Mouse (Mus musculus) spleen, postnatal 10 days (tissue): ENCODE measurements around the gene Pabpc4.

Source experiments
- DNase-seq, 2 experiments: peaks; one replicate each; pipeline ENCODE4 v3.0.0; 2021 to 2022; ENCODE audit warnings: low spot score in 2 of 2

Gene Pabpc4

DNA sequence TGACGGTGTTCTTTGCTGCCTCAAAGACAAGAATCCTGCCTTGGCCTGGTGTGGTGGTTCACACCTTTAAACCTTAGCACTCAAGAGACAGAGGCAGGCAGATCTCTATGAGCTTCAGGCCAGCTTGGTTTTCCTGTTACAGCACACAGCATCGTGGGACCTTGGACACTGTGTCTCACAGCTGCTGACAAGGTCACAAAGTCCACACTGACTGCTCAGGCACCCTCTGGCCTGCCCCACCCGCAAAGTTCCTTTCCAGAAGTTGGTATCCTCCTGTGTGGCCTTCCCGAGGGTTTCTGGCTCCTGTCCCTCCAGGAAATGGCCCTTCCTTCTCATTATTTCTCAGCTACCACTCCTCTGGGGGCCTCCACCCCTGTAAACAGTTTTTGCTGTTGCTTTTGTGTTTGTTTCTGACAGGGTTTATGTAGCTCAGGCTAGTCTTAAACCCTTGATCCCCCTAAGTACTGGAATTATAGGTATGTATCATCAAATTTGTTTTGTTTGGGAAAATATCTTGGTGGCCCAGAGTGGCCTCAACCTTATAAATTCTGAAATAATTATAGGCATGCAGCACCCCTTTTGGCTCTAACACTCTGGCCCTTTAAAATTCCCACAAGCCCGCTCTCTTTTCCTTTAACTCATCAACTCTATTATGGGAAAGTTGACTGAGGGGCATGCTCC, at the start of gene Pabpc4:
TSS of gene Pabpc4 (plus strand) at position 631 of the 681 bp plus-strand sequence.
- no peak for DNase-seq

GRCm38 (mm10) chr4:123213975-123214374, 48.2 kb upstream of the Pabpc4 start:
- DNase-seq: no peak

GRCm38 (mm10) chr4:123215367-123215766, 46.8 kb upstream of the Pabpc4 start:
- DNase-seq: no peak

DNA sequence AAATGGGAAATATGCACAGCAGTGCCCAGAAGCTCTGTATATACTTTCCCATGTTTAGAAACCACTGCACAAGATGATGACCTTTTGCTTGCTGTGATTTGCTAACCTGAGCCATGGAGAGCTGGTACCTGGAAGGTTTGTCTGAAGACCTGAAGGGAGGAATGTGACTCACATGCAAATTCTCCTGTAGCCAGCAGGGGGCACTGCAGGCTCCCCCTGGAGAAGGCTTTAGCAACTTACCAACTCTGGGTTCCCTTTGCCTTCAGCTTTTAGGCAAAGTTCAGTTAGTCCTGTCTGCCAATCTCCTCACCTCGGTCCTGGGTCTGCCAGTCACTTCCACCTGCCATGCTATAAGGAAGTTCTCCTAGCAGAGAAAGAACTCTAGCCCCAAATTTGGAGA, 45.4 kb upstream of the Pabpc4 start:
- peak; percentile 38 to 67 for DNase-seq

DNA sequence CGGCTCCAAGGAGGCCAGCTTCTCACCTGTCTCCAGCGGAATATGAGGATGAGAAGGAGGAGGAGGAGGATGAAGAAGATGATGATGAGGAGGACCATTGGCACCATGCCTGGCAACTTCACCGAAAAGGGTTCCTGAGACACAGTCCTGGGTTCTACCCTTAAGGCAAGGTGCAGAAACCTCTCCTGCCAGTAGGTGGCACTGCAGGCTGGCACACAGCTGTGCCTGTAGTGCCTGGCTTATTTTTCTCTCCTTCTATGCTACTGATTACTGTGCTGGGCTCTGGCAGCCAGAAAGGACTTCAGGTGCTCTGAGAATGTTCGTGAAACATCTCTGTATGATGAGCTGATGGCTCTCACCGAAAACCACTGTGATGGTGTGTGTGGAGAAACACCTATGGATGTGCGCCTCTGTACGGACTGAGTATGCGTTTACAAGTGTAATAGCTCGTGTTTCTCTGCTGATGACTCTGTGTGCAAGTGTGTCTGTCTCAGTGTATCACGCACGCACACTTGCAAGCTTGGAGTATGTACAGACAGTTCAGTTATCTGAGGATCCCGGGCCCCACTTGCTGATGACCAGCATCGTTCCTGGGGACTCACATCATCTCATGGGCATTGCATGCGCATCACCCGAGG, 42.3 kb upstream of the Pabpc4 start:
- DNase-seq: peak; percentile 55 to 81

DNA sequence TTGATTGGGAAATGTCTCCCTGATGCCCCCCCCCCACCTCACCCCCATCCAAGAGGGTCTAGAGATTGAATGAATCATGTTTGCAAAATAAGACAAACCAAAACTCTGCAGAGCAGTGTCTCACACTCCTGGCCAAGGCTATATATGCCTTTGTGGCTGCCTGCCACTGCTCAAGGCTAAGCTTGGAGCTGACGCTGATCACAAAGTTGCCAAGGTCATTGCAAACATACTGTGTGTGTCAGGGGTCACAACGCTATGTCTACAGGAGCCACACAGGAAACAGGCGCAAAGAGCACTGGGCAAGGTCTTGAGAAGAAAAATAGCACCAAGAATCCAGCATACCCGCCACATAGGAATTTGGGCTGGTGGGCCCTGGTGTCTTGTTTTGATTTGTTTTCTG, 41.5 kb upstream of the Pabpc4 start:
- DNase-seq: no peak

- peak in 1 of 2 experiments; percentile 58 for DNase-seq
Measured at GRCm38 (mm10) chr4:123223309-123223708, 38.8 kb upstream of the Pabpc4 start.

DNA sequence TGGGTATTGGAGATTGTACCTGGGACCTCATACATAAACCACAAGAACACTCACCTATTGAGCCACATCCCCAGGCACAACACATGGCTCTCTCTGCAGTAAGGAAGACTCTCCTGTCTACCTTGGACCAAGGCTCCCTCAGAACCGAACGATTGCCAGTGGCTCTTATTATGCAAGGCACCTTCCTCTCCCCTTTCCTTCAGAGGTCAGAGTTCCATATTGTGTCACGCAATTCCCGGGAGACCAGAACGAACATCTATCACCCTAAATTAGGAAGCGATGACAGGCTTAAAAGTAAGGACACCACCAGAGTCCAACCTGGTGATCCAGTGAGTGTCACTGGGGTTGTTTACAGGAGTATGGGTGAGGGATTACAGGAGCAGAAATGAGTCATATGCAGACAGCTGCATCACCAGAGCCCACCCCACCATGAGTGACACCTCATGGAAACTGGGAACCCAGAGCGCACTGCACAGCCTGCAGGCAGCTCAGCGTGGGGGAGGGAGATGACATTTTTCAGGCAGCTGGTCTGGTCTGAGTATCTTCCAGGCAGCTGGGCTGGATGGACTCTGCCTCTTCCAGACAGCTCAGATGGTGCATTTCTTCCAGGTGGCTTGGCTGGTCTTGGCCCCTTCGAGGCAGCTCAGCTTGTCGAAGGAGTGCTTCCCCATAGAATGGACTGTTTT, 36.3 kb upstream of the Pabpc4 start:
- no peak for DNase-seq

DNA sequence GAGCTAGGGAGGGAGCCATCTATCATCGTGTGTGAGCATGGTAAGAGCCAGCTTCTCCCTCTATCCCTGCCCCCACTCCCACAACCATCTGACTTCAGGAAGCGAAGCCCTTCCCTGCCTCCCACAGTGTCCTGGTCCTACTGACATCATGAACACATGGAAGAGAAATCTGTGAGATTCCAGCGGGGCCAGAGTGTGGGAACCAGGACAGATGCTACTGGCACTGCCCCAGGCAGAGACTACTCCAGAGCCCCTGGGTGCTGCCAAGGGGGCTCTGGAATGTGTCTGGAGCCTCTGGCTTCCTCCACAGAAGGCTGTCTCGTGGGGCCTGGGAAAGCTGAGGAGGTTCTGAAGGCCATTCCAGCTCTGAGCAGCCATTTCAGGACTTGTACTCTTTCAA, 34.4 kb upstream of the Pabpc4 start:
- no peak for DNase-seq

- peak in 1 of 2 experiments; percentile 30 for DNase-seq
Measured at GRCm38 (mm10) chr4:123228270-123228669, 33.9 kb upstream of the Pabpc4 start.

DNA sequence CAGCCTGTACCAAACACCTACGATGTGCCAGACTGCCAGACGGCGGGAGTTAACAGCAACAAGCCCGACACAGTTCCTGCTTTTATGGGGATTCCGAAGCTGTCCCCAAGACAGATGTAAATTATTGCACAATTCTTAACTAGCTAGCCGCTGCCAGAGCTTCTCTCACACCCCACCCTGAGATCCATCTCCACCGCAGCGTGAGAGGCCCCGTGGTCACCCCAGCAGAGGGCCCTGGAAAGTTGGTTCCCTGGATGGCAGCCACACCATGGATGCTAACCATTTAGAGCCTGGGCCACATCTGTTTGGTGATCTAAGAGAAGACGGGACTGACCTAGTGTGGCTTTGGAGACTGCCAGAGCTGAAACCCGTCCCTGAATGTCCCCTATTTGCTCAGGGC, 33.0 kb upstream of the Pabpc4 start:
- no peak for DNase-seq

GRCm38 (mm10) chr4:123232841-123233240, 29.3 kb upstream of the Pabpc4 start:
- no peak for DNase-seq

GRCm38 (mm10) chr4:123233492-123234084, 28.6 kb upstream of the Pabpc4 start, which contains the start of gene Heyl:
Heyl (plus strand) TSS chr4:123233556.
- DNase-seq: peak in 1 of 2 experiments; percentile 34

DNA sequence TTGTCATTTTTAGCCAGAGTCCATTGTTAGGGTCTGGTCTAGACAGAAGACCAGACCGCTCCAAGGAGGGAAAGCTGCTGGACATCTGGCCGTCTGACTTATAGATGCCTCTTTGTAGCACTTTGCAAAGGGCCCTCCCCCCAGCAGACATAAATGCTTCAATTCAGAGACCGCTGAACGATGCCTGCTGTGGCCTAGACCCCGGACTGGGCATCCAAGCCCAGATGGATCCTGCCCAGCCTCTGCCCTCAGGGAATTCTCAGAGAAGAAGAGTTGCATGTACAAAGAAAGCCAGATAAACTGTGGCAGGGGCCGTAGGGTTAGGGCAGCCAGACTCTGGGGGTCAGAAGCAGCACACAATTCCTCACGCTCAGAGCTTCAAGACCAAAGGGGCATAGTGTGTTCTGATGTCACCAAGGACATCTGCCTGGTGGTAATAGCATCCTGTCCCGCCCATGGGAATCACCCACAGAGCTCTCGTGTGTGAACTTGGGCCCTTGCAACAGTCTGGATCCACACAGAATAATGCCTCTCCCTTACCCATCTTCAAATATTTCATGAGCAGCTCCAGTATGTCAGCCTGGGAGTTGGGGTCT, 26.2 kb upstream of the Pabpc4 start:
- no peak for DNase-seq

- DNase-seq: no peak
Measured at GRCm38 (mm10) chr4:123236431-123237031, 25.6 kb upstream of the Pabpc4 start.

- no peak for DNase-seq
Measured at GRCm38 (mm10) chr4:123237386-123238266, 24.5 kb upstream of the Pabpc4 start.

DNA sequence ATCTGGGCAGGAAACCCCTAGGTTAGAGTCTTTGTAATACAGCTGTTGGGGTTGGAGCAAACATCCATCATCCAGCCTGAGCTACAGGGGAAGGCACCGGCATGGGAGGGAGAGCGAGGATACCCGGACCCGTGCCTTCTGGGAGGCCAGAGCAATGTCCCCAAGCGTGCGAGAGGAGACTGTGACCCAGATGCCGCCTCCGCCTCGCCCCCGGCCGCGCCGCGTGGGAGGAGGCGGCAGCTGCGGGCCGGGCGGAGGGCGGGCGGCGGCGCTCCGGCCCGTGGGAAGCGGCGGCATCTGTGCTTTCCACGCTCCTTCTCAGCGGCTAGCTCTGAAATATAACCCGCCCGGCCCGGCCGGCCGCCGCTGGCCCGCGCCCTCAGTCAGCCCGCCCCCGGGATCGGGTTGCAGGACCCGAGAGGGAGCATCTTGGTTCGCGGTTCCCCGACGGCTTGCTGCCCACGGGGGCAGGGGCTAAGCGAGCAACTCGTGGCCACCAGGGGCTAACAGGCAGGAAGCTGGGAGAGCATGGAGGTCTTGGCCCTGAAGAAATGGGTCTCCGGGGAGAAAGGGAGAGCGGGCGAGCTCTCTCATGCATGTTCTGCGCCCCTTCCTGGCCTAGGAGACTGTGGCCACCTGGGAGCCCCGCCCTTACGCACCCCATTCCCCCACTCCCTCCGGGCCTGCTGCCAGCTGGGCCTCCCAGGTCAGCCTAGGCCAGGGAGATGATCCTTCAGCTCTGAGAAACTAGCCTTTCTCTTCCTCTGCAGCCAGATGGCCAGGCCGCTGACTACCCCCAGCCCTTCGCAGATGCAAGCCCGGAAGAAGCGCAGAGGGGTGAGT, 22.6 kb upstream of the Pabpc4 start:
- DNase-seq: peak in 1 of 2 experiments; percentile 43

DNA sequence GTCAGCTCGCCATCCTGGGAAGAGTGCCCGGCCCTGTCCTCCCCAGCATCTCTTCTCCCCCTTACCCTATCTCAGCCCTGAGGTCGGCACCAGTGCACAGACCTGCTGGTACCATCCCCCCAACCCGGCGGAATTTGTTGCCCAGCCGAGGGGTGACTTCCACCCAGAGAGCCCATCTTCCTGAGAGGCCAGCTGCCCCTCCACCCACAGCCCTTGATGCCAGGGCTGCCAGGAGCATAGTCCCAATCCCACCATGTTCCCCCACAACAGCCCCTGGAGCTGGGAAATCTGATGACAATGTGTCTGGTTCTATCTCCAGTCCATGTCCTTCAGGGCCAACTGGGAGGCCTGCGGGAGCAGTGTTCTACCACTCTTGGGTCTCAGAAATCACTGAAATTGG, 15.9 kb upstream of the Pabpc4 start:
- no peak for DNase-seq

GRCm38 (mm10) chr4:123246651-123247050, 15.5 kb upstream of the Pabpc4 start:
- no peak for DNase-seq
